Mouse (Mus musculus) forebrain, embryonic 12.5 days (tissue): ENCODE measurements around the gene Olfr1164. TPM values are rescaled to one million over a fixed set of nuclear protein-coding genes. Genes with fewer than 3 reads are reported as not detected.

Experiments used
- ATAC-seq: fragments of 200-750 bp; cut with Nextera tagmentation; 2 replicates; pipeline ENCODE4 v1.8.0; 2017; ENCODE audit warnings: moderate TSS enrichment; ENCODE audit not compliant: low FRiP score
- H3K27ac ChIP-seq: fragments of 300-500 bp; sonication (generic); 2 replicates; pipeline ENCODE4 v1.5.1; 2016; ENCODE audit warnings: mild to moderate bottlenecking
- H3K27me3 ChIP-seq: fragments of 300-500 bp; sonication (generic); 2 replicates; pipeline ENCODE4 v1.6.1; 2016; ENCODE audit warnings: mild to moderate bottlenecking
- H3K36me3 ChIP-seq: fragments of 300-500 bp; sonication (generic); replicated peaks from 2 replicates; pipeline ENCODE4 v1.6.1; 2016; ENCODE audit warnings: mild to moderate bottlenecking
- H3K4me1 ChIP-seq: fragments of 300-500 bp; sonication (generic); 2 replicates; pipeline ENCODE4 v1.6.1; 2016
- H3K4me2 ChIP-seq: fragments of 300-500 bp; sonication (generic); 2 replicates; pipeline ENCODE4 v1.6.1; 2016; ENCODE audit warnings: mild to moderate bottlenecking, moderate library complexity
- H3K4me3 ChIP-seq: fragments of 300-500 bp; sonication (generic); replicated peaks from 2 replicates; pipeline ENCODE4 v1.5.1; 2016; ENCODE audit warnings: mild to moderate bottlenecking
- H3K9ac ChIP-seq: fragments of 300-500 bp; sonication (generic); 2 replicates; pipeline ENCODE4 v1.6.1; 2016; ENCODE audit warnings: mild to moderate bottlenecking
- H3K9me3 ChIP-seq: fragments of 300-500 bp; sonication (generic); 2 replicates; pipeline ENCODE4 v1.6.1; 2016
- WGBS: fragments of 180-500 bp; shearing (Covaris S2); methylation state at CpG from one replicate; pipeline ENCODE4 v1.1.7; 2016; 5-methylcytosine and 5-hydroxymethylcytosine counted together
- polyA plus RNA-seq: library from polyadenylated mRNA; unstranded; fragments of >200 nt; fragmentation: Nextera tagmentation; extraction: Ambion mirVana; gene quantifications from 2 replicates; pipeline ENCODE4 v1.2.1, GENCODE M21; 2016

Gene Olfr1164
- not detected in 2 replicates for polyA plus RNA-seq

- no peak for ATAC-seq
- Histone ChIP-seq H3K9me3 (no peaks in the 10 kb centered on the region), H3K4me3 (no peak within 1 kb of the TSS), H3K36me3 (no peaks in the 10 kb centered on the region), H3K27me3 (no peaks in the 10 kb centered on the region), H3K27ac (no peak within 1 kb of the TSS), H3K9ac (no peak within 1 kb of the TSS), H3K4me2 (no peak within 1 kb of the TSS), H3K4me1 (no peaks in the 10 kb centered on the region)
- WGBS, result 77% methylated on average over 4 of the region's 4 CpGs
Observed at GRCm38 (mm10) chr2:88093866-88094265, at the start of gene Olfr1164. Gene Olfr1164, minus strand, starts transcription at chr2:88093966.

- no peaks in the 10 kb centered on the region for H3K4me1 ChIP-seq
- H3K27me3 ChIP-seq, result no peaks in the 10 kb centered on the region
- no peak within 1 kb of the TSS for H3K4me2 ChIP-seq
- no peaks in the 10 kb centered on the region for H3K36me3 ChIP-seq
- 90% methylated on average over 1 of the region's 1 CpGs for WGBS
- H3K27ac ChIP-seq, result no peak within 1 kb of the TSS
- no peak for ATAC-seq
- H3K9me3 ChIP-seq, result no peaks in the 10 kb centered on the region
- H3K4me3 ChIP-seq, result no peak within 1 kb of the TSS
- H3K9ac ChIP-seq, result no peak within 1 kb of the TSS
Observed at GRCm38 (mm10) chr2:88128172-88128571, 34.4 kb upstream of the Olfr1164 start, which contains the start of gene Olfr1166. Gene Olfr1166, minus strand, starts transcription at chr2:88128272.

DNA sequence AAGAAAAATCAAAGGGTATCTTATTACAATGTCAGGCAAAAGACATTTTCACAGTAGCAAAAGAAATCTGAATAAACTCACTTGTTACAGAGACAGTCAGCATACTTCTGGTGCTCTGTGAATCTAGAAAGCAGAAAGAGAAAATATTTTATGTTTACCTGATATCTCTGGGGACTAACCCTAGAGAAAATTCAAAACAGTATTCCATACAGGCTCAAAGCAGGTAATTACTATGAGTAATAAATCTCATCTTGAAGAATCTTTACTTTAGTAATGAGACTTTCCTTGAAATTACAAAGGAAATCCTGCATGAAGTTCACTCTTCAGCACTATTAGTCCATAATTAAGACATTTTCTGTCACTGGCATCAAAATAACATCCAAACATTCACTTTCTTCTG, 22.0 kb downstream of the Olfr1164 start, which contains the start of gene Olfr1163:
Olfr1163 (minus strand) TSS at position 101 of the 400 bp plus-strand sequence.
- no peak within 1 kb of the TSS for H3K27ac ChIP-seq
- H3K4me3 ChIP-seq, result no peak within 1 kb of the TSS
- no peaks in the 10 kb centered on the region for H3K4me1 ChIP-seq
- ATAC-seq, result no peak
- H3K36me3 ChIP-seq, result no peaks in the 10 kb centered on the region
- no peaks in the 10 kb centered on the region for H3K27me3 ChIP-seq
- H3K4me2 ChIP-seq, result no peak within 1 kb of the TSS
- no peak within 1 kb of the TSS for H3K9ac ChIP-seq
- no peaks in the 10 kb centered on the region for H3K9me3 ChIP-seq

DNA sequence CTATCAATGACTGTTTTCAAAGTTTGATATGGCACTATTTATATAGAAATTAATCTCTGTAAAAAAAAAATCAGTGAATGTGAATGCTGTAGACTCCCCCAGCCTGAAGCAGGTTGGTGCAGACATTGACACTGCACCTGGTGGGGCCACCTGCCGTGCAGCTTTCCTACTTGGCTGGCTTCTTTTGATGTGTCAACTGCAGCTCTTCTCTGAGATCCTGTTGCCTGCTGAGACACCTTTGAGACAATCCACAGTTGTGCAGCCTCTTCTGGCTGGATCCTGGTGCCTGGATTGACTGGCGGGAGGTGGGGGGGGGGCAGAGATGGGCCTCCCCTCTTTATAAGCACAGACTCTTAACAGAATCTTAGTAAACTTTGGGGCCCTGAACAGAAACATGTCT, 30.2 kb downstream of the Olfr1164 start:
- H3K4me3 ChIP-seq, result no peak overlapping the region
- H3K36me3 ChIP-seq, result no peaks in the 10 kb centered on the region
- 68% methylated on average over 2 of the region's 2 CpGs for WGBS
- no peaks in the 10 kb centered on the region for H3K27me3 ChIP-seq
- no peak overlapping the region for H3K9ac ChIP-seq
- H3K4me1 ChIP-seq, result no peaks in the 10 kb centered on the region
- no peak overlapping the region for H3K27ac ChIP-seq
- no peak overlapping the region for H3K4me2 ChIP-seq
- no peak for ATAC-seq
- no peaks in the 10 kb centered on the region for H3K9me3 ChIP-seq

- no peaks in the 10 kb centered on the region for H3K9me3 ChIP-seq
Observed at GRCm38 (mm10) chr2:88051029-88051428, 42.7 kb downstream of the Olfr1164 start, which contains the start of gene Olfr1162. Gene Olfr1162, minus strand, starts transcription at chr2:88051129.

More at GRCm38 (mm10) chr2:88051029-88051428, 42.7 kb downstream of the Olfr1164 start, which contains the start of gene Olfr1162:
- H3K36me3 ChIP-seq, result no peaks in the 10 kb centered on the region
- ATAC-seq, result no peak
- WGBS, result 94% methylated on average over 1 of the region's 1 CpGs
- no peak within 1 kb of the TSS for H3K27ac ChIP-seq
- no peak within 1 kb of the TSS for H3K9ac ChIP-seq
- no peaks in the 10 kb centered on the region for H3K27me3 ChIP-seq
- H3K4me1 ChIP-seq, result no peaks in the 10 kb centered on the region
- H3K4me2 ChIP-seq, result no peak within 1 kb of the TSS
- H3K4me3 ChIP-seq, result no peak within 1 kb of the TSS

Other genes starting within 250 kb of the Olfr1164 start
- not detected in 2 replicates for gene Olfr1150-ps1, start 250.0 kb downstream of the Olfr1164 start, polyA plus RNA-seq
- not detected in 2 replicates for gene Olfr1151, start 238.1 kb downstream of the Olfr1164 start, polyA plus RNA-seq
- gene Olfr1152, start 227.5 kb downstream of the Olfr1164 start, polyA plus RNA-seq, result not detected in 2 replicates
- gene Olfr1153, start 199.0 kb downstream of the Olfr1164 start, polyA plus RNA-seq, result not detected in 2 replicates
- gene Olfr1154, start 188.8 kb downstream of the Olfr1164 start, polyA plus RNA-seq, result not detected in 2 replicates
- not detected in 2 replicates for gene Olfr1155, start 148.8 kb downstream of the Olfr1164 start, polyA plus RNA-seq
- gene Olfr1156, start 140.9 kb downstream of the Olfr1164 start, polyA plus RNA-seq, result not detected in 2 replicates
- gene Olfr1157, start 125.7 kb downstream of the Olfr1164 start, polyA plus RNA-seq, result not detected in 2 replicates
- gene Olfr74, start 119.3 kb downstream of the Olfr1164 start, polyA plus RNA-seq, result not detected in 2 replicates
- gene Olfr1158, start 103.9 kb downstream of the Olfr1164 start, polyA plus RNA-seq, result not detected in 2 replicates
- gene Olfr1160, start 85.7 kb downstream of the Olfr1164 start, polyA plus RNA-seq, result not detected in 2 replicates
- not detected in 2 replicates for gene Olfr1161, start 71.2 kb downstream of the Olfr1164 start, polyA plus RNA-seq
- gene Olfr73, start 56.3 kb downstream of the Olfr1164 start, polyA plus RNA-seq, result not detected in 2 replicates
- gene Olfr1162, start 42.8 kb downstream of the Olfr1164 start, polyA plus RNA-seq, result not detected in 2 replicates
- gene Olfr1163, start 22.1 kb downstream of the Olfr1164 start, polyA plus RNA-seq, result not detected in 2 replicates
- gene Olfr1166, start 34.3 kb upstream of the Olfr1164 start, polyA plus RNA-seq, result not detected in 2 replicates
- gene Olfr1167, start 61.2 kb upstream of the Olfr1164 start, polyA plus RNA-seq, result not detected in 2 replicates
- gene Olfr1168, start 87.9 kb upstream of the Olfr1164 start, polyA plus RNA-seq, result not detected in 2 replicates
- gene Olfr1170, start 134.4 kb upstream of the Olfr1164 start, polyA plus RNA-seq, result not detected in 2 replicates
- gene Olfr1173, start 185.9 kb upstream of the Olfr1164 start, polyA plus RNA-seq, result not detected in 2 replicates
- not detected in 2 replicates for gene Olfr1174-ps, start 221.2 kb upstream of the Olfr1164 start, polyA plus RNA-seq
- gene Olfr1175-ps, start 233.2 kb upstream of the Olfr1164 start, polyA plus RNA-seq, result not detected in 2 replicates
- gene Olfr1176, start 242.8 kb upstream of the Olfr1164 start, polyA plus RNA-seq, result not detected in 2 replicates